Mouse (Mus musculus) adrenal gland, adult 8-10 months (tissue): ENCODE measurements around the gene Sipa1l3. TPM values are rescaled to one million over a fixed set of nuclear protein-coding genes. Genes with fewer than 3 reads are reported as not detected.

ENCODE experiments used
- DNase-seq: peaks from one replicate; pipeline ENCODE4 v3.0.0; 2022
- total RNA-seq, 4 experiments: library from RNA; stranded (reverse); gene quantifications; 2 replicates each; pipeline ENCODE4 v1.2.4; 2022

The Sipa1l3 gene
- total RNA-seq, 4 experiments from 2014 or later, result 33.2 to 42.3 (median 40.6) TPM

DNA sequence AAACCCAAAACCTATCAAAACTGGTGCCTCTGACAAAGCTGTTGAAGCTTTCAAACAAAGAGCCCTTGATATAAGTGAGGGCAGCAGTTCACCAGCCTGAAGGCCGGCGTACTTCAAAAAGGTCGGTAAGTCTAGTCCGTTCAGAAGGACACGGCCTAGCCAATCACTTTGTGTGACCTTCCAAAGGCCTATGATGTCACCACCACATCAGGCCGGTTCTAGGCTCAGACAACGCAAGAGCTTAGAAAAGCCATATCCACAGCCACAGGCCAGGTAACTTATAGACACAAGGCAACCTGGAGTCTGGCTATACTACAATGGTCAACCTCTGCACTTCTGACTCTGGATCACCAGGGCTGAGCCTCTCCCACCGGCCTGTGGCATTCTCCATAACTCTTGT lies 238.5 kb downstream of the Sipa1l3 start:
- DNase-seq, result peak; percentile 55

DNA sequence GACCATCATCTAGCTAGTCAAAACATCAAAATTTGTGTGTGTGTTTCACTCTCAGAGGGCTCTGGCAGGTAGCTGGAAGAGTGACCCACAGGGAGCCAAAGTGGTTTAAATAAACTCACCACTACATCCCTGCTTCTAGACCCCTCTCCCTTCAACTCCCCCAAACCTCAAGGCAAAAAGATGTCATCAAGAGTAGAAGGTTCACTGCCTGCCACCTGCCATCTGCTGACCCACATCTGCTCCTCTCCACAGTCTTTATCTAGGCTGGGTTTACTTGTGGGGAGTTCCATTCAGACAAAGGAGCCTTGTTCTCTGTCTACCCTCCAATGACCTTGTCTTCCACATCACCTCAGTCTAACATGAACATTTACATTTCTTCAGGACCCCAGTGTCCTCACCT lies 239.2 kb downstream of the Sipa1l3 start:
- no peak for DNase-seq

DNA sequence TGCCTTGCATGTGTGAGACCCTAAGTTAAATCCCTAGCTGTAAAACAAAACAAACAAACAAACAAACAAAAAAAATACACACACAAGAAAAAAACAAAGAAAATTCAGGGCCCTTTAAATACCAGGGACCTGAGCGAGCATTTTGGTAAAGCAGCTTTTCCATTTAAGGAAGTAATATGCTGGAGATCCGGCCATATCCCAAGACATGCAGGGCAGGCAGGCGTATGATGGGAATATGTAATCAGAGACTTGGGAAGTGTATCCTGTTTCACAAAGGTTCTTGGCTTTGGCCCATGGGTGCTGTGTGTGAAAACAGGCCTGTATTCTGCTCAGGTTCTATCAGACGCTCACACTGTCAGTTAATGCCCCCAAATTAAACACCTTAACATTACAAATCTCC lies 240.9 kb downstream of the Sipa1l3 start:
- no peak for DNase-seq

DNA sequence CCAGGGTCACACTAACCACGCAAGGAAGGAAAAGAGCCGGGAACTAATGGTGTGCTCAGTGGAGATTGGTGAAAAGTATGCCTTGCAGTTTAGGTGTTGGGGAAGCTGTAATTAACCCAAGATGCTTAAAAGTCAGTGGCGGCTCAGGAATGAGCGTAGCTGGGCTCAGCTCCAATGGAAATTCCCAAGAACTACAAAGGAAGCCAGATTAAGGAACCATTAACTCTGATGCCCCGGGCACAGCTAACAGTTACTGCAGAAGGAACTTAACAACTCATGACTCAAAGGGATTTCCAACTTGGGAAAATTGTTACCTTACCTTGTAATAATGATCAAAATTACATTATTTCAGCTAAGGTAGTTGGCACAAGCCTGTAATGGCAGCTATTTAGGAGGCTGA lies 241.7 kb downstream of the Sipa1l3 start:
- DNase-seq, result no peak

DNA sequence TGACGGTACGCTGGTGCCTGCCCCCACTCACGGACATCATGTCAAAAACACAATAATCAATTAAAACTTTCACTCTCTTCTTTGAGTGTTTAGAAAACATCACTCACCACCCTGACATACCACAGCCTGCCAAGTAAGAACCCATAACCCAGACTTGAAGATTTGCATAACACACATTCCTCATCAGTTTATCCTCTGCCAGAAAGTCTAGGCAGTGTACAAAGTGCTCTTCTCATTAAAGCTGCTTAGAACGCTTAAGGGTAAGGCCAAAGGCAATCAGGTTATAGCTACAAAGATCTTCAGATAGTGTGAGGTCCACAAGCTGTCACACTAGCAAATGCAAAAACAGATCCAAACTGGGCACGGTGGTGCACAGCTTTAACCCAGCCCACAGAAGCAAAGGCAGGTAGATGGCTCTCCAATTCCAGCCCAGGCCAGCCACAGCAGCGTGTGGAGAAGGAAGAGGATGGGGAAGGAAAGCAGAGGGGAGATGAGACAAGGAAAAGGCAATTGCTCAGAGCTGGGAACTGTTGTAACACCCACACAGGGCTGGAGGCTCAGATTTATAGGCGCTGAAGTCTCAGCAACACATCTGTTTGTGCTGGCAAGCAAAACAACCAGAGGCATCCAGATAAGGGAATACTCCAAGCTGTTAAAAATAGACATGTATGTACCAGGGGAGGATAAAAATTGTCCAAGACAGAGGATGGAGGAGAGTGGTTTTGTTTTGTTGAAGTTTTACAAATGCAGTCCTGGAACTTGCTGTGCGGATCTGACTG lies 246.6 kb downstream of the Sipa1l3 start:
- no peak for DNase-seq

GRCm38 (mm10) chr7:29270445-29270844 lies 248.0 kb downstream of the Sipa1l3 start:
- DNase-seq, result no peak

Other genes with a start within 250 kb of the Sipa1l3 start
- gene Spint2, start 236.7 kb downstream of the Sipa1l3 start, total RNA-seq, result 100 to 1,000 TPM in 2 of 4 experiments, 10 to 100 TPM in 2; 75.9 to 116 (median 96.8) TPM
- 1 to 10 TPM; 4.8 to 8.0 (median 5.5) TPM for gene Ppp1r14a, start 229.3 kb downstream of the Sipa1l3 start, total RNA-seq
- gene Dpf1, start 214.7 kb downstream of the Sipa1l3 start, total RNA-seq, result 1 to 10 TPM; 2.6 to 6.1 (median 4.0) TPM
- under 1 TPM in 2 of 4 experiments, not detected in 2; 0.12 to 0.16 TPM for gene Catsperg2, start 208.4 kb upstream of the Sipa1l3 start, total RNA-seq
- 10 to 100 TPM; 13.3 to 17.8 (median 16.4) TPM for gene Zfp84, start 249.9 kb upstream of the Sipa1l3 start, total RNA-seq